Comparison of ENCODE assay signal across 8 mouse cellular contexts in the genomic region with DNA sequence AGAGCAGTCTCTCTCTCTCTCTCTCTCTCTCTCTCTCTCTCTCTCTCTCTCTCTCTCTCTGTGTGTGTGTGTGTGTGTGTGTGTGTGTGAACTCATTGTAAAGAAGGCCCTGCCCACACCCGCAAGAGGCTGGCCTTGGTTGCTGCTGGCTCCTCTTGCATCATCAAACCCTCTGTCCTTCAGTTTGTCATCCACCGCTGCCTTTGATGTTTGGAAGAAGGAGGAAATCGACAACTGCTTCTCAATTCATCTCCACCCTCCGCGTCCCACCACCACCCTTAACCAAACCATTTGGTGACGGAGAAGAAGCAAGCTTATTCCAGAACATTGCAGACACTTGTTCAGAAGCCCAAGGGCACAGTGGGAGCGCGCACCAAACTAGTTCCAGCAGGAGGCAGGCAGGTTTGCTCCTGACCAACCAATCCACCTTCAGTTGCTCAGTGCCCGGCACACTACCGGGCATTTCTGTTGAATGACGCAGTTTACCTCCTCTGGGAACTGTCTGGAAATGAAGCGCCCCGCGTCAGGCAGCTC. TPM values are rescaled to one million over a fixed set of nuclear protein-coding genes. Genes with fewer than 3 reads are reported as not detected.
A peak's percentile ranks its signal among the peaks of the same experiment; 100 is the strongest.
DNase-seq lines count a peak whose midpoint lies in the region; ATAC-seq and TF ChIP-seq lines count a peak whose summit lies in the region.

No protein-coding gene starts in this region.

- H3K9ac ChIP-seq in ES-Bruce4 (ENCODE audit: low read depth, poor library complexity, severe bottlenecking), result 0 out of 2 replicates have a peak overlapping the region, but pooled peaks have one; percentile 0
- H3K9ac ChIP-seq in intestine, embryonic 14.5 days (ENCODE audit: low read length), result peak overlapping the region; percentile 22; the same call in 1 of the 2 replicates
- H3K9ac ChIP-seq in liver, embryonic 16.5 days (ENCODE audit: low read depth, low read length), result no peak overlapping the region

- H3K27ac ChIP-seq in layer of hippocampus, adult 2 months, result peak overlapping the region; percentile 52
- no peak overlapping the region for H3K27ac ChIP-seq in ES-Bruce4 (ENCODE audit: insufficient read depth, low read length)
- H3K27ac ChIP-seq in intestine, embryonic 14.5 days (ENCODE audit: low read depth), result no peak overlapping the region
- H3K27ac ChIP-seq in liver, embryonic 16.5 days (ENCODE audit: low read length), result no peak overlapping the region

- peak; percentile 51 for ATAC-seq in common myeloid progenitor, adult 5-6 weeks (replicated peaks; ENCODE audit: low read depth, poor library complexity, severe bottlenecking)
- ATAC-seq in intestine, embryonic 14.5 days (replicated peaks; ENCODE audit: low FRiP score, low TSS enrichment, low read depth), result peak; percentile 47; the same call in 1 of the 2 replicates
- no peak for ATAC-seq in liver, embryonic 16.5 days (ENCODE audit: low read depth)

- DNase-seq in layer of hippocampus, adult 2 months (ENCODE audit: low spot score in 2 of 2), result peak in 1 of 2 experiments; percentile 36
- DNase-seq in layer of hippocampus, adult 11-12 months (ENCODE audit: low spot score), result no peak
- no peak for DNase-seq in intestine, embryonic 14.5 days (ENCODE audit: low spot score)
- peak; percentile 17 for DNase-seq in thymus, postnatal 14 days
- no peak for DNase-seq in gastrocnemius, postnatal 4 days (ENCODE audit: low spot score in 2 of 2)

- H3K4me1 ChIP-seq in ES-Bruce4 (ENCODE audit: control insufficient read depth, insufficient read depth, low read length), result peaks cover 4% of the 10 kb centered on the region
- peaks cover 10% of the 10 kb centered on the region; the same call in 1 of the 2 replicates for H3K4me1 ChIP-seq in intestine, embryonic 14.5 days (replicated peaks; ENCODE audit: control insufficient read depth, insufficient read depth, low read length)
- H3K4me1 ChIP-seq in liver, embryonic 16.5 days (ENCODE audit: control insufficient read depth, low read depth, low read length), result peaks cover 2% of the 10 kb centered on the region; the same call in 1 of the 2 replicates

- peak overlapping the region; percentile 74 for H3K4me2 ChIP-seq in intestine, embryonic 14.5 days (ENCODE audit: low read length)
- peak overlapping the region; percentile 64 for H3K4me2 ChIP-seq in liver, embryonic 16.5 days (ENCODE audit: low read depth, low read length)

- peak overlapping the region; percentile 50 for H3K4me3 ChIP-seq in layer of hippocampus, adult 2 months
- no peak overlapping the region; the same call in 1 of the 2 replicates for H3K4me3 ChIP-seq in ES-Bruce4 (ENCODE audit: low read depth, low read length)
- peak overlapping the region; percentile 31 for H3K4me3 ChIP-seq in intestine, embryonic 14.5 days (ENCODE audit: low read depth, low read length)
- H3K4me3 ChIP-seq in liver, embryonic 16.5 days (ENCODE audit: low read depth, low read length), result peak overlapping the region; percentile 42

- TF ChIP-seq EP300 in ES-Bruce4 (IDR thresholded peaks at IDR 0.05; ENCODE audit: insufficient read depth, low read depth, low read length), result no peak

- no peaks in the 10 kb centered on the region for H3K27me3 ChIP-seq in ES-Bruce4 (ENCODE audit: control insufficient read depth, insufficient read depth, low read length, poor library complexity, severe bottlenecking)
- no peaks in the 10 kb centered on the region for H3K27me3 ChIP-seq in intestine, embryonic 14.5 days (replicated peaks; ENCODE audit: control insufficient read depth, insufficient read depth, low read length)
- H3K27me3 ChIP-seq in liver, embryonic 16.5 days (ENCODE audit: control insufficient read depth, insufficient read depth, low read depth, low read length), result no peaks in the 10 kb centered on the region

- TF ChIP-seq CTCF in layer of hippocampus, adult 2 months (conservative IDR thresholded peaks at IDR 0.05), result no peak
- TF ChIP-seq CTCF in ES-Bruce4 (IDR thresholded peaks at IDR 0.05; ENCODE audit: low read depth, low read length), result no peak

- 0 out of 2 replicates have a peak, but pooled peaks cover 3% of the 10 kb centered on the region for H3K9me3 ChIP-seq in ES-Bruce4 (replicated peaks; ENCODE audit: control insufficient read depth, insufficient read depth, low read length, poor library complexity, severe bottlenecking)
- H3K9me3 ChIP-seq in intestine, embryonic 14.5 days (ENCODE audit: control insufficient read depth, low read length), result no peaks in the 10 kb centered on the region; the same call in 1 of the 2 replicates
- no peaks in the 10 kb centered on the region for H3K9me3 ChIP-seq in liver, embryonic 16.5 days (replicated peaks; ENCODE audit: control insufficient read depth, low read length)

- 19% methylated on average over 14 of the region's 14 CpGs for WGBS in intestine, embryonic 14.5 days
- 13% methylated on average over 14 of the region's 14 CpGs for WGBS in liver, embryonic 16.5 days (ENCODE audit: insufficient replicate concordance)

- no peak for TF ChIP-seq POLR2A in ES-Bruce4 (IDR thresholded peaks at IDR 0.05; ENCODE audit: insufficient read depth, low read length)

- no peaks in the 10 kb centered on the region for H3K36me3 ChIP-seq in ES-Bruce4 (ENCODE audit: control insufficient read depth, insufficient read depth, low read length, poor library complexity, severe bottlenecking)
- H3K36me3 ChIP-seq in intestine, embryonic 14.5 days (ENCODE audit: control insufficient read depth, insufficient read depth, low read length), result no peaks in the 10 kb centered on the region
- no peaks in the 10 kb centered on the region for H3K36me3 ChIP-seq in liver, embryonic 16.5 days (ENCODE audit: control insufficient read depth, insufficient read depth)

RNA-seq across cellular contexts. Expression of gene S1pr3, which starts 8.2 kb away (rescaled TPM):
- total RNA-seq in layer of hippocampus, adult 2 months (2021), result 1 to 10 TPM; 5.2 to 5.4 TPM
- polyA plus RNA-seq in ES-Bruce4 (2011; ENCODE audit: insufficient read depth, insufficient read length, low read depth, missing spikeins), result 0.88 and 0.97 TPM in 2 replicates
- 4.1 and 7.0 TPM in 2 replicates for total RNA-seq in common myeloid progenitor, adult 5-6 weeks (2017)
- 71.8 and 78.6 TPM in 2 replicates for polyA plus RNA-seq in intestine, embryonic 14.5 days (2014; fragmentation: Nextera tagmentation; extraction: Ambion mirVana)
- polyA plus RNA-seq in liver, embryonic 16.5 days (2015; fragmentation: Nextera tagmentation; extraction: Ambion mirVana), result 1.2 and 1.5 TPM in 2 replicates
- 10 to 100 TPM; 23.7 to 24.8 TPM for total RNA-seq in gastrocnemius, postnatal 4 days (2021)
